Mouse (Mus musculus) embryonic facial prominence, embryonic 10.5 days (tissue): ENCODE data around the gene Lypla2. TPM values are rescaled to one million over a fixed set of nuclear protein-coding genes. Genes with fewer than 3 reads are reported as not detected.
A peak's percentile ranks its signal among the peaks of the same experiment; 100 is the strongest.

Experiments
- DNase-seq: peaks from one replicate; pipeline ENCODE4 v3.0.0-alpha.2; 2017; ENCODE audit warnings: low spot score
- H3K27ac ChIP-seq: fragments of 300-500 bp; sonication (generic); replicated peaks from 2 replicates; pipeline ENCODE4 v1.5.1; 2016; ENCODE audit warnings: mild to moderate bottlenecking
- H3K27me3 ChIP-seq: fragments of 300-500 bp; sonication (generic); replicated peaks from 2 replicates; pipeline ENCODE4 v1.6.1; 2016; ENCODE audit warnings: low read depth, mild to moderate bottlenecking; ENCODE audit not compliant: poor library complexity, severe bottlenecking
- H3K36me3 ChIP-seq: fragments of 300-500 bp; sonication (generic); replicated peaks from 2 replicates; pipeline ENCODE4 v1.6.1; 2016; ENCODE audit warnings: mild to moderate bottlenecking, moderate library complexity
- H3K4me1 ChIP-seq: fragments of 300-500 bp; sonication (generic); 2 replicates; pipeline ENCODE4 v1.6.1; 2016
- H3K4me3 ChIP-seq: fragments of 300-500 bp; sonication (generic); 2 replicates; pipeline ENCODE4 v1.5.1; 2016; ENCODE audit warnings: mild to moderate bottlenecking, moderate library complexity
- H3K9me3 ChIP-seq: fragments of 300-500 bp; sonication (generic); 2 replicates; pipeline ENCODE4 v1.6.1; 2016; ENCODE audit warnings: mild to moderate bottlenecking
- WGBS: fragments of 180-500 bp; shearing (Covaris S2); methylation state at CpG from one replicate; pipeline ENCODE4 v1.1.7; 2016; 5-methylcytosine and 5-hydroxymethylcytosine counted together
- polyA plus RNA-seq: library from polyadenylated mRNA; unstranded; fragments of >200 nt; fragmentation: Nextera tagmentation; extraction: Ambion mirVana; gene quantifications from 2 replicates; pipeline ENCODE4 v1.2.1, GENCODE M21; 2016

Gene Lypla2
- polyA plus RNA-seq, 1 experiment from 2014 or later: 207 TPM

GRCm38 (mm10) chr4:135955886-135956285 lies 16.5 kb downstream of the Lypla2 start:
- peaks cover 71% of the 10 kb centered on the region for H3K36me3 ChIP-seq
- 86% methylated on average over 9 of the region's 9 CpGs for WGBS
- H3K27me3 ChIP-seq: no peaks in the 10 kb centered on the region

GRCm38 (mm10) chr4:135954241-135954640 lies 18.2 kb downstream of the Lypla2 start:
- no peak overlapping the region for H3K4me3 ChIP-seq
- peak; percentile 76 for DNase-seq
- H3K9me3 ChIP-seq: peaks cover 6% of the 10 kb centered on the region; the same call in 1 of the 2 replicates
- H3K4me1 ChIP-seq: no peaks in the 10 kb centered on the region
- no peaks in the 10 kb centered on the region for H3K27me3 ChIP-seq
- peaks cover 64% of the 10 kb centered on the region for H3K36me3 ChIP-seq
- WGBS: 14% methylated on average over 2 of the region's 2 CpGs
- H3K27ac ChIP-seq: no peak overlapping the region

More at GRCm38 (mm10) chr4:135955886-135956285, 16.5 kb downstream of the Lypla2 start:
- Histone ChIP-seq H3K9me3 (peaks cover 6% of the 10 kb centered on the region; the same call in 1 of the 2 replicates), H3K27ac (no peak overlapping the region), H3K4me3 (no peak overlapping the region), H3K4me1 (no peaks in the 10 kb centered on the region)
- DNase-seq: no peak

GRCm38 (mm10) chr4:135953179-135953578 lies 19.2 kb downstream of the Lypla2 start:
- DNase-seq: no peak
- Histone ChIP-seq H3K27ac (no peak overlapping the region), H3K4me1 (0 out of 2 replicates have a peak, but pooled peaks cover under 1% of the 10 kb centered on the region), H3K4me3 (no peak overlapping the region), H3K9me3 (peaks cover 6% of the 10 kb centered on the region; the same call in 1 of the 2 replicates), H3K27me3 (no peaks in the 10 kb centered on the region), H3K36me3 (peaks cover 57% of the 10 kb centered on the region)
- WGBS: 87% methylated on average over 3 of the region's 3 CpGs

- Histone ChIP-seq H3K36me3 (peaks cover 48% of the 10 kb centered on the region), H3K4me3 (no peak overlapping the region), H3K9me3 (peaks cover 6% of the 10 kb centered on the region; the same call in 1 of the 2 replicates), H3K27me3 (no peaks in the 10 kb centered on the region), H3K27ac (no peak overlapping the region), H3K4me1 (peaks cover 9% of the 10 kb centered on the region; the same call in 1 of the 2 replicates)
- WGBS: 90% methylated on average over 3 of the region's 3 CpGs
- DNase-seq: no peak
These were observed 20.9 kb downstream of the Lypla2 start for GRCm38 (mm10) chr4:135951505-135951904.

DNA sequence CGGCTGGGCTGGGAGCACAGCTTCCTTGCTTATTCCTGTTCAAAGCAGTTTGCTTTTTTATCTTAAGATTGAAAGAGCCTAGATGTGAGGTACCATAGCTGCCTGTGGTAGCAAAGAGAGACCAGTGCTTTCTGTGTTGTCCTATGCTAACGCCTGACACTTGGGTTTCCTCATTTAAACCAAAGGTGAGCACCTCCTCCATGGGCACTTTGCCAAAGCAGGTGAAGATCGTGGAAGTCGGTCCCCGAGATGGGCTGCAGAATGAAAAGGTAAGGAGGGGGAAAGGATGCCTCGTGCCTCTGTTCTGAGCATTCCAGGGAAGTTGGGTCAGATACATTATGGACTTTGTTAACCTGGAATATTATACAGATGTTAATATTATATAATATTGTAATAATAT lies 22.1 kb downstream of the Lypla2 start:
- H3K27ac ChIP-seq: no peak overlapping the region
- H3K27me3 ChIP-seq: no peaks in the 10 kb centered on the region
- peaks cover 37% of the 10 kb centered on the region for H3K36me3 ChIP-seq
- WGBS: 92% methylated on average over 6 of the region's 6 CpGs
- H3K9me3 ChIP-seq: peaks cover 6% of the 10 kb centered on the region; the same call in 1 of the 2 replicates
- H3K4me1 ChIP-seq: peaks cover 19% of the 10 kb centered on the region
- DNase-seq: no peak
- no peak overlapping the region for H3K4me3 ChIP-seq

- DNase-seq: no peak
- WGBS: 75% methylated on average over 6 of the region's 6 CpGs
These were observed 22.5 kb downstream of the Lypla2 start for GRCm38 (mm10) chr4:135949911-135950310.

GRCm38 (mm10) chr4:135949475-135949874 lies 23.0 kb downstream of the Lypla2 start:
- Histone ChIP-seq H3K9me3 (peaks cover 6% of the 10 kb centered on the region; the same call in 1 of the 2 replicates), H3K4me1 (peaks cover 19% of the 10 kb centered on the region), H3K36me3 (peaks cover 33% of the 10 kb centered on the region), H3K27me3 (no peaks in the 10 kb centered on the region), H3K27ac (no peak overlapping the region), H3K4me3 (no peak overlapping the region)
- DNase-seq: no peak
- 88% methylated on average over 10 of the region's 10 CpGs for WGBS

More at GRCm38 (mm10) chr4:135949911-135950310, 22.5 kb downstream of the Lypla2 start:
- peaks cover 19% of the 10 kb centered on the region for H3K4me1 ChIP-seq
- H3K27ac ChIP-seq: no peak overlapping the region
- H3K27me3 ChIP-seq: no peaks in the 10 kb centered on the region
- peaks cover 33% of the 10 kb centered on the region for H3K36me3 ChIP-seq
- peaks cover 6% of the 10 kb centered on the region; the same call in 1 of the 2 replicates for H3K9me3 ChIP-seq
- no peak overlapping the region for H3K4me3 ChIP-seq

GRCm38 (mm10) chr4:135948142-135948541 lies 24.3 kb downstream of the Lypla2 start:
- no peak for DNase-seq
- Histone ChIP-seq H3K4me3 (no peak overlapping the region), H3K27ac (no peak overlapping the region), H3K4me1 (peaks cover 19% of the 10 kb centered on the region), H3K36me3 (peaks cover 31% of the 10 kb centered on the region), H3K9me3 (peaks cover 6% of the 10 kb centered on the region; the same call in 1 of the 2 replicates), H3K27me3 (no peaks in the 10 kb centered on the region)
- WGBS: 94% methylated on average over 8 of the region's 8 CpGs

GRCm38 (mm10) chr4:135946659-135947301 lies 25.6 kb downstream of the Lypla2 start:
- H3K36me3 ChIP-seq: peaks cover 17% of the 10 kb centered on the region
- peak; percentile 30 for DNase-seq
- 2% methylated on average over 28 of the region's 28 CpGs for WGBS
- H3K4me3 ChIP-seq: peak overlapping the region; percentile 76
- peak overlapping the region; percentile 70 for H3K27ac ChIP-seq
- peaks cover 6% of the 10 kb centered on the region; the same call in 1 of the 2 replicates for H3K9me3 ChIP-seq
- no peaks in the 10 kb centered on the region for H3K27me3 ChIP-seq
- peaks cover 19% of the 10 kb centered on the region for H3K4me1 ChIP-seq

GRCm38 (mm10) chr4:135946278-135946658 lies 26.2 kb downstream of the Lypla2 start, which contains the start of gene Hmgcl:
Gene Hmgcl, plus strand, starts transcription at chr4:135946448.
- Histone ChIP-seq H3K36me3 (peaks cover 13% of the 10 kb centered on the region), H3K9me3 (0 out of 2 replicates have a peak, but pooled peaks cover under 1% of the 10 kb centered on the region), H3K27ac (peak within 1 kb of the TSS; percentile 70), H3K27me3 (no peaks in the 10 kb centered on the region), H3K4me3 (peak within 1 kb of the TSS; percentile 76), H3K4me1 (peaks cover 19% of the 10 kb centered on the region)
- peak; percentile 94 for DNase-seq
- WGBS: under 1% methylated on average over 23 of the region's 23 CpGs

GRCm38 (mm10) chr4:135945706-135946105 lies 26.7 kb downstream of the Lypla2 start:
- H3K9me3 ChIP-seq: no peaks in the 10 kb centered on the region
- no peaks in the 10 kb centered on the region for H3K27me3 ChIP-seq
- H3K4me3 ChIP-seq: peak overlapping the region; percentile 76
- peak overlapping the region; percentile 70; the same call in 1 of the 2 replicates for H3K27ac ChIP-seq
- H3K36me3 ChIP-seq: peaks cover 13% of the 10 kb centered on the region
- H3K4me1 ChIP-seq: peaks cover 19% of the 10 kb centered on the region
- 77% methylated on average over 10 of the region's 10 CpGs for WGBS
- DNase-seq: no peak

DNA sequence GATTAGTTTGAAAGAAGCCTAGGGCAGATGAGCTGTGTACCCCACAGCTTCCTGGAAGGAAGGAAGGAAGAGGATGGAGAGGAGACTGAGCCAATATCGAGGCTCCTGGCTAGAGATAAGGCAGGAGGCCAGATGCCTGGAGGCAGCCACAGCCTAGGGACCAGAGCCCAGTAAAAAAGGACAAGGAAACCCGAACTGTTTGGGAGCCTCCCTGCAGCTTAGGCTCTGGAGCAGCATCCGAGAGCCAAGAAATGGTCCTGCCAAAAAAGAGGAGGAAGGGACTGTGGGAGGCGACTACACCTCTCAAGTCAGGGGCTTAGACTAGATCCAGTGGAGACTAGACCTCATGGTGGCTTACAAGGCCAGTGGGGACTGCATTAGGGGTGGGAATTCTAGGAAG lies 29.0 kb downstream of the Lypla2 start:
- Histone ChIP-seq H3K36me3 (peaks cover 24% of the 10 kb centered on the region), H3K4me3 (no peak overlapping the region), H3K4me1 (peaks cover 19% of the 10 kb centered on the region), H3K9me3 (no peaks in the 10 kb centered on the region), H3K27me3 (no peaks in the 10 kb centered on the region), H3K27ac (no peak overlapping the region)
- 63% methylated on average over 4 of the region's 4 CpGs for WGBS
- no peak for DNase-seq

DNA sequence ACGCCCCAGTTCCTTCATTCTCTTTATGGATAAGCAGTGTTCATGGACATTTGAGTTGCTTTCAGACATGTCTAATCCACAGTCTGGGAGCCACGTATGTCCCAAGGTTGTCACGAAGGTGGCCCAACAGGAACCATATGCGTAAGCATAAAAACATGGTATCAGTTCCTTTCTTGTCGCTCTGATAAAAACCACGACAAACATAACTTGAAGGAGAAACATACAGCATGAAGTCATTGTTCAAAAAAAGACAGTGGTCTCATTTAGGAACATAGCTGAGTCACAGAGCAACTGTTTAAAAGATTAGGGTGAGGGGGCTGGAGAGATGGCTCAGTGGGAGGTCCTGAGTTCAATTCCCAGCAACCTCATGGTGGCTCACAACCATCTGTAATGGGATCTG lies 30.2 kb downstream of the Lypla2 start:
- Histone ChIP-seq H3K27ac (no peak overlapping the region), H3K9me3 (no peaks in the 10 kb centered on the region), H3K4me1 (peaks cover 14% of the 10 kb centered on the region), H3K36me3 (peaks cover 28% of the 10 kb centered on the region), H3K27me3 (no peaks in the 10 kb centered on the region), H3K4me3 (no peak overlapping the region)
- 88% methylated on average over 6 of the region's 6 CpGs for WGBS
- DNase-seq: no peak
